Mouse (Mus musculus): ENCODE measurements around the gene Plek2. TPM values are rescaled to one million over a fixed set of nuclear protein-coding genes. Genes with fewer than 3 reads are reported as not detected.

The Plek2 gene
- total RNA-seq, 2 experiments from 2014 or later: 5.3 TPM; not detected in 1

Other genes with a start within 250 kb of the Plek2 start
- gene Fam71d, start 215.4 kb downstream of the Plek2 start, total RNA-seq (2015; ENCODE audit: low replicate concordance): not detected in 2 replicates
- not detected in 2 replicates for gene Fam71d, start 215.4 kb downstream of the Plek2 start, total RNA-seq (2017; ENCODE audit: low replicate concordance)
- gene Mpp5, start 158.1 kb downstream of the Plek2 start, total RNA-seq (2015; ENCODE audit: low replicate concordance): 2.1 and 14.8 TPM in 2 replicates
- gene Mpp5, start 158.1 kb downstream of the Plek2 start, total RNA-seq (2017; ENCODE audit: low replicate concordance): 5.5 and 21.2 TPM in 2 replicates
- 52.5 and 69.0 TPM in 2 replicates for gene Atp6v1d, start 45.3 kb downstream of the Plek2 start, total RNA-seq (2015; ENCODE audit: low replicate concordance)
- 22.2 and 35.0 TPM in 2 replicates for gene Atp6v1d, start 45.3 kb downstream of the Plek2 start, total RNA-seq (2017; ENCODE audit: low replicate concordance)
- 55.4 and 106 TPM in 2 replicates for gene Eif2s1, start 45.1 kb downstream of the Plek2 start, total RNA-seq (2015; ENCODE audit: low replicate concordance)
- 34.9 and 45.3 TPM in 2 replicates for gene Eif2s1, start 45.1 kb downstream of the Plek2 start, total RNA-seq (2017; ENCODE audit: low replicate concordance)
- 7.1 and 9.0 TPM in 2 replicates for gene Tmem229b, start 100.7 kb upstream of the Plek2 start, total RNA-seq (2015; ENCODE audit: low replicate concordance)
- 5.4 and 9.5 TPM in 2 replicates for gene Tmem229b, start 100.7 kb upstream of the Plek2 start, total RNA-seq (2017; ENCODE audit: low replicate concordance)
- not detected in 2 replicates for gene Plekhh1, start 122.2 kb upstream of the Plek2 start, total RNA-seq (2015; ENCODE audit: low replicate concordance)
- not detected in 2 replicates for gene Plekhh1, start 122.2 kb upstream of the Plek2 start, total RNA-seq (2017; ENCODE audit: low replicate concordance)
- 3.1 and 8.4 TPM in 2 replicates for gene Pigh, start 182.7 kb upstream of the Plek2 start, total RNA-seq (2015; ENCODE audit: low replicate concordance)
- gene Pigh, start 182.7 kb upstream of the Plek2 start, total RNA-seq (2017; ENCODE audit: low replicate concordance): 1.5 and 2.2 TPM in 2 replicates
- gene Arg2, start 223.8 kb upstream of the Plek2 start, total RNA-seq (2015; ENCODE audit: low replicate concordance): 0.77 and 2.3 TPM in 2 replicates
- 0.43 and 1.1 TPM in 2 replicates for gene Arg2, start 223.8 kb upstream of the Plek2 start, total RNA-seq (2017; ENCODE audit: low replicate concordance)

Data from erythroblast, adult 5-6 weeks (primary cell).